Mouse (Mus musculus) heart, adult 2 months (tissue): Measurements from ENCODE around the gene Slc35f2.

Source experiments
- CTCF ChIP-seq: fragments of 200-600 bp; IDR thresholded peaks from 2 replicates; pipeline ENCODE4 v1.8.1; 2022; ENCODE audit warnings: antibody characterized with exemption, mild to moderate bottlenecking, moderate library complexity
- POLR2A ChIP-seq: fragments of 200-500 bp; IDR thresholded peaks from 2 replicates; pipeline ENCODE4 v1.6.1; 2011; ENCODE audit warnings: mild to moderate bottlenecking, low read depth, low read length, control low read depth; ENCODE audit not compliant: insufficient read depth

DNA sequence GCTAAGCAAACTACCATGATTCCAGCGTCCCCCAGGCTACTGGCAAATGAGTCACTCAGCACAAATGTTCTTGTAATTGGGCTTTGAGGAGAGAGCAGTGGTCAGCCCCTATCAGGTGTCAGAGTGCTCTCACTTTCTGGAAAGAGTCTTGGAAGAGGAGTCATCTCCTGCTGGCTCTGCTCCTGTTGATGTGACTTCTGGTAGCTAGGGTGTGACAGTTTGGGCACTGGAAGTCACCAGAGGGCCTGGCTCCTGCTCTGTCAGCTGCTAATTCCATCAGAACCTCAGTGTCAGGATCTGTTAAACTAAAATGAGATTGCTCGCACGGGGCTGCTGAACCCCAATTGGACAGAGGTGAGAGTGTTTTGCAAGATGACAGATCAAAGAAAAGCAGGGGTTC lies 63.7 kb downstream of the Slc35f2 start:
- TF ChIP-seq CTCF, result no peak
- TF ChIP-seq POLR2A, result no peak
